Mouse (Mus musculus): Measurements from ENCODE around the gene Anxa11. TPM values are rescaled to one million over a fixed set of nuclear protein-coding genes. Genes with fewer than 3 reads are reported as not detected.
"Not testable (repeated sequence)": the region's sequence is repeated elsewhere in the genome, so short reads cannot be mapped to it uniquely, and the experiment has no call there.

Gene Anxa11
- total RNA-seq, 1 experiment from 2014 or later = 14.7 TPM

- no peak for ATAC-seq (replicated peaks in 1 of 2; ENCODE audit: insufficient read depth in 1 of 2, low FRiP score in 2 of 2, low TSS enrichment in 1 of 2, low read depth in 1 of 2, poor library complexity in 2 of 2, severe bottlenecking in 2 of 2)
These were observed 10.6 kb upstream of the Anxa11 start for GRCm38 (mm10) chr14:25831332-25831731.

GRCm38 (mm10) chr14:25832301-25832700 is 9.7 kb upstream of the Anxa11 start:
- ATAC-seq (replicated peaks in 1 of 2; ENCODE audit: insufficient read depth in 1 of 2, low FRiP score in 2 of 2, low TSS enrichment in 1 of 2, low read depth in 1 of 2, poor library complexity in 2 of 2, severe bottlenecking in 2 of 2) = peak; percentile 89 to 92

- ATAC-seq (replicated peaks in 1 of 2; ENCODE audit: insufficient read depth in 1 of 2, low FRiP score in 2 of 2, low TSS enrichment in 1 of 2, low read depth in 1 of 2, poor library complexity in 2 of 2, severe bottlenecking in 2 of 2) = no peak
These were observed 3.5 kb upstream of the Anxa11 start for GRCm38 (mm10) chr14:25838411-25838810.

GRCm38 (mm10) chr14:25839791-25840190 is 2.2 kb upstream of the Anxa11 start:
- ATAC-seq (replicated peaks in 1 of 2; ENCODE audit: insufficient read depth in 1 of 2, low FRiP score in 2 of 2, low TSS enrichment in 1 of 2, low read depth in 1 of 2, poor library complexity in 2 of 2, severe bottlenecking in 2 of 2) = no peak

- ATAC-seq (replicated peaks in 1 of 2; ENCODE audit: insufficient read depth in 1 of 2, low FRiP score in 2 of 2, low TSS enrichment in 1 of 2, low read depth in 1 of 2, poor library complexity in 2 of 2, severe bottlenecking in 2 of 2) = no peak
These were observed 995 bp upstream of the Anxa11 start for GRCm38 (mm10) chr14:25840961-25841360.

GRCm38 (mm10) chr14:25841579-25841978 is 377 bp upstream of the Anxa11 start:
- peak in 1 of 2 experiments; percentile 43; a peak in 2 of 4 replicates for ATAC-seq (replicated peaks in 1 of 2; ENCODE audit: insufficient read depth in 1 of 2, low FRiP score in 2 of 2, low TSS enrichment in 1 of 2, low read depth in 1 of 2, poor library complexity in 2 of 2, severe bottlenecking in 2 of 2)

GRCm38 (mm10) chr14:25842688-25843003 is 690 bp downstream of the Anxa11 start:
- peak; percentile 21 to 34; a peak in 3 of 4 replicates for ATAC-seq (replicated peaks in 1 of 2; ENCODE audit: insufficient read depth in 1 of 2, low FRiP score in 2 of 2, low TSS enrichment in 1 of 2, low read depth in 1 of 2, poor library complexity in 2 of 2, severe bottlenecking in 2 of 2)

GRCm38 (mm10) chr14:25844372-25844771 is 2.4 kb downstream of the Anxa11 start:
- ATAC-seq (replicated peaks in 1 of 2; ENCODE audit: insufficient read depth in 1 of 2, low FRiP score in 2 of 2, low TSS enrichment in 1 of 2, low read depth in 1 of 2, poor library complexity in 2 of 2, severe bottlenecking in 2 of 2) = no peak

- no peak for ATAC-seq (replicated peaks in 1 of 2; ENCODE audit: insufficient read depth in 1 of 2, low FRiP score in 2 of 2, low TSS enrichment in 1 of 2, low read depth in 1 of 2, poor library complexity in 2 of 2, severe bottlenecking in 2 of 2)
These were observed 4.0 kb downstream of the Anxa11 start for GRCm38 (mm10) chr14:25845832-25846383.

- no peak for ATAC-seq (replicated peaks in 1 of 2; ENCODE audit: insufficient read depth in 1 of 2, low FRiP score in 2 of 2, low TSS enrichment in 1 of 2, low read depth in 1 of 2, poor library complexity in 2 of 2, severe bottlenecking in 2 of 2)
These were observed 4.6 kb downstream of the Anxa11 start for GRCm38 (mm10) chr14:25846516-25846915.

GRCm38 (mm10) chr14:25847660-25848059 is 5.7 kb downstream of the Anxa11 start:
- no peak for ATAC-seq (replicated peaks in 1 of 2; ENCODE audit: insufficient read depth in 1 of 2, low FRiP score in 2 of 2, low TSS enrichment in 1 of 2, low read depth in 1 of 2, poor library complexity in 2 of 2, severe bottlenecking in 2 of 2)

GRCm38 (mm10) chr14:25848237-25848636 is 6.3 kb downstream of the Anxa11 start:
- ATAC-seq (replicated peaks in 1 of 2; ENCODE audit: insufficient read depth in 1 of 2, low FRiP score in 2 of 2, low TSS enrichment in 1 of 2, low read depth in 1 of 2, poor library complexity in 2 of 2, severe bottlenecking in 2 of 2) = peak; percentile 41 to 46; a peak in 2 of 4 replicates

- ATAC-seq (replicated peaks in 1 of 2; ENCODE audit: insufficient read depth in 1 of 2, low FRiP score in 2 of 2, low TSS enrichment in 1 of 2, low read depth in 1 of 2, poor library complexity in 2 of 2, severe bottlenecking in 2 of 2) = not testable (repeated sequence)
These were observed 6.8 kb downstream of the Anxa11 start for GRCm38 (mm10) chr14:25848708-25849107.

- peak in 1 of 2 experiments; percentile 55; a peak in 2 of 4 replicates for ATAC-seq (replicated peaks in 1 of 2; ENCODE audit: insufficient read depth in 1 of 2, low FRiP score in 2 of 2, low TSS enrichment in 1 of 2, low read depth in 1 of 2, poor library complexity in 2 of 2, severe bottlenecking in 2 of 2)
These were observed 8.5 kb downstream of the Anxa11 start for GRCm38 (mm10) chr14:25850433-25850832.

- ATAC-seq (replicated peaks in 1 of 2; ENCODE audit: insufficient read depth in 1 of 2, low FRiP score in 2 of 2, low TSS enrichment in 1 of 2, low read depth in 1 of 2, poor library complexity in 2 of 2, severe bottlenecking in 2 of 2) = no peak
These were observed 9.2 kb downstream of the Anxa11 start for GRCm38 (mm10) chr14:25851189-25851588.

- ATAC-seq (replicated peaks in 1 of 2; ENCODE audit: insufficient read depth in 1 of 2, low FRiP score in 2 of 2, low TSS enrichment in 1 of 2, low read depth in 1 of 2, poor library complexity in 2 of 2, severe bottlenecking in 2 of 2) = no peak
These were observed 10.2 kb downstream of the Anxa11 start for GRCm38 (mm10) chr14:25852121-25852561.

- no peak for ATAC-seq (replicated peaks in 1 of 2; ENCODE audit: insufficient read depth in 1 of 2, low FRiP score in 2 of 2, low TSS enrichment in 1 of 2, low read depth in 1 of 2, poor library complexity in 2 of 2, severe bottlenecking in 2 of 2)
These were observed 11.3 kb downstream of the Anxa11 start for GRCm38 (mm10) chr14:25853295-25853694.

GRCm38 (mm10) chr14:25853717-25854452 is 11.9 kb downstream of the Anxa11 start:
- ATAC-seq (replicated peaks in 1 of 2; ENCODE audit: insufficient read depth in 1 of 2, low FRiP score in 2 of 2, low TSS enrichment in 1 of 2, low read depth in 1 of 2, poor library complexity in 2 of 2, severe bottlenecking in 2 of 2) = no peak

Data from hematopoietic stem cell, adult 5-6 weeks (primary cell).